Mouse (Mus musculus): ENCODE data around the gene Slc7a1. TPM values are rescaled to one million over a fixed set of nuclear protein-coding genes. Genes with fewer than 3 reads are reported as not detected.

Slc7a1 gene
- polyA plus RNA-seq, 1 experiment from 2014 or later, result 16.2 TPM

DNA sequence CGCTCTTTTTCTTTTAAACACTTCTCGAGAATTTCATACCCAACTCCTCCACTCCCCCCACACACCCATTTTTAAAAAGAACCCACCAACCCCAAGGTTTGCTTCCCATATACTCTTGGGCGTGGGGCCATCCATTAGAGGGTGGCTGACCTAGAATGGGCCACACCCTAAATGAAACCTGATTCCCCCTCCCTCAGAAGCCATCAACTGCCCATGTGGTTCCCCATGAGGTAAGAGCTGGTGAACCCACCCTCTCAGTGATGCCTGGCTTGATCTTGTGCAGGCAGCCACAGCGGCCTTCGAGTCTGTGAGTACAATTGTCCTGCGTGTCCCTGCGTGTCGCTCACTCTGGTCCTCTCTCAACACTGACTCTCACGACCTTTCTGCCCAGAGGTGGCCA is 33.2 kb downstream of the Slc7a1 start:
- H3K9ac ChIP-seq, result no peak overlapping the region
- H3K27me3 ChIP-seq (replicated peaks), result no peaks in the 10 kb centered on the region
- ATAC-seq (ENCODE audit: extremely low read depth, insufficient number of reproducible peaks, low FRiP score, low TSS enrichment), result no peak
- peaks cover 19% of the 10 kb centered on the region for H3K36me3 ChIP-seq
- 86% methylated on average over 9 of the region's 9 CpGs for WGBS
- no peak overlapping the region for H3K4me3 ChIP-seq
- no peak overlapping the region for H3K27ac ChIP-seq (replicated peaks)
- H3K9me3 ChIP-seq, result 0 out of 2 replicates have a peak, but pooled peaks cover 7% of the 10 kb centered on the region
- no peak overlapping the region for H3K4me2 ChIP-seq
- H3K4me1 ChIP-seq, result peaks cover 23% of the 10 kb centered on the region

GRCm38 (mm10) chr5:148363441-148364113 is 36.1 kb downstream of the Slc7a1 start:
- H3K4me2 ChIP-seq, result no peak overlapping the region
- no peak overlapping the region for H3K27ac ChIP-seq (replicated peaks)
- H3K4me3 ChIP-seq, result no peak overlapping the region
- 0 out of 2 replicates have a peak, but pooled peaks have one; percentile 17 for ATAC-seq (ENCODE audit: extremely low read depth, insufficient number of reproducible peaks, low FRiP score, low TSS enrichment)
- peaks cover 42% of the 10 kb centered on the region for H3K4me1 ChIP-seq
- no peak overlapping the region for H3K9ac ChIP-seq
- peaks cover 10% of the 10 kb centered on the region; the same call in 1 of the 2 replicates for H3K36me3 ChIP-seq
- WGBS, result 68% methylated on average over 22 of the region's 22 CpGs
- H3K9me3 ChIP-seq, result no peaks in the 10 kb centered on the region
- no peaks in the 10 kb centered on the region for H3K27me3 ChIP-seq (replicated peaks)

DNA sequence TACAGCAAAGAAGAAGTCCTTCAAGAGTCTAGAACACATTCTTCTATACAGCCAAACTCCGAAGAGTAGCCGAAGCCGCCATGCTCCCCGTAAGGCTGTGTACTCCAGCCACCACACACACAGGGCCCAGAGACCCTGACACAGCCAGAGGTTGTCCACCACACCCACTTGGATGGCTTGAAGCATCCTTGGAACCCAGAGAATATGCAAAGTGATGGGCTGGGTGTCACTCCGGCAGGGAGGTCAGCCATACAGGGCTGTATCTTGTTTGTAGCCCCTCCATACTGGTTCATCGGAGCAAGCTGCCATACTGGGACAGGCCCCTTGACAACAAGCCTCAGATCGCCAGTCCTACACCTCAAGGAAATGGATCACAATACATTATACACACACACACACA is 37.4 kb downstream of the Slc7a1 start:
- H3K4me1 ChIP-seq, result peaks cover 42% of the 10 kb centered on the region
- H3K36me3 ChIP-seq, result peaks cover 13% of the 10 kb centered on the region; the same call in 1 of the 2 replicates
- H3K4me3 ChIP-seq, result no peak overlapping the region
- no peaks in the 10 kb centered on the region for H3K27me3 ChIP-seq (replicated peaks)
- no peak overlapping the region for H3K9ac ChIP-seq
- H3K9me3 ChIP-seq, result no peaks in the 10 kb centered on the region
- 95% methylated on average over 7 of the region's 7 CpGs for WGBS
- peak overlapping the region; percentile 76 for H3K27ac ChIP-seq (replicated peaks)
- H3K4me2 ChIP-seq, result no peak overlapping the region
- no peak for ATAC-seq (ENCODE audit: extremely low read depth, insufficient number of reproducible peaks, low FRiP score, low TSS enrichment)

- Histone ChIP-seq H3K9ac (no peak overlapping the region), H3K9me3 (no peaks in the 10 kb centered on the region), H3K4me1 (peaks cover 42% of the 10 kb centered on the region), H3K36me3 (peaks cover 19% of the 10 kb centered on the region; the same call in 1 of the 2 replicates), H3K27ac (replicated peaks) (peak overlapping the region; percentile 76), H3K4me2 (peak overlapping the region; percentile 48), H3K27me3 (replicated peaks) (no peaks in the 10 kb centered on the region), H3K4me3 (no peak overlapping the region)
- WGBS, result 28% methylated on average over 3 of the region's 3 CpGs
- ATAC-seq (ENCODE audit: extremely low read depth, insufficient number of reproducible peaks, low FRiP score, low TSS enrichment), result no peak
Measured at GRCm38 (mm10) chr5:148361759-148362010, 38.0 kb downstream of the Slc7a1 start.

- H3K4me1 ChIP-seq, result peaks cover 43% of the 10 kb centered on the region
- H3K9me3 ChIP-seq, result no peaks in the 10 kb centered on the region
- H3K4me3 ChIP-seq, result no peak overlapping the region
- peak overlapping the region; percentile 76 for H3K27ac ChIP-seq (replicated peaks)
- H3K36me3 ChIP-seq, result peaks cover 19% of the 10 kb centered on the region; the same call in 1 of the 2 replicates
- ATAC-seq (ENCODE audit: extremely low read depth, insufficient number of reproducible peaks, low FRiP score, low TSS enrichment), result peak; percentile 53; the same call in 1 of the 2 replicates
- peak overlapping the region; percentile 40; the same call in 1 of the 2 replicates for H3K9ac ChIP-seq
- no peaks in the 10 kb centered on the region for H3K27me3 ChIP-seq (replicated peaks)
- peak overlapping the region; percentile 48 for H3K4me2 ChIP-seq
- 21% methylated on average over 16 of the region's 16 CpGs for WGBS
Measured at GRCm38 (mm10) chr5:148360922-148361758, 38.6 kb downstream of the Slc7a1 start.

- H3K9ac ChIP-seq, result no peak overlapping the region
Measured at GRCm38 (mm10) chr5:148359131-148359530, 40.6 kb downstream of the Slc7a1 start.

DNA sequence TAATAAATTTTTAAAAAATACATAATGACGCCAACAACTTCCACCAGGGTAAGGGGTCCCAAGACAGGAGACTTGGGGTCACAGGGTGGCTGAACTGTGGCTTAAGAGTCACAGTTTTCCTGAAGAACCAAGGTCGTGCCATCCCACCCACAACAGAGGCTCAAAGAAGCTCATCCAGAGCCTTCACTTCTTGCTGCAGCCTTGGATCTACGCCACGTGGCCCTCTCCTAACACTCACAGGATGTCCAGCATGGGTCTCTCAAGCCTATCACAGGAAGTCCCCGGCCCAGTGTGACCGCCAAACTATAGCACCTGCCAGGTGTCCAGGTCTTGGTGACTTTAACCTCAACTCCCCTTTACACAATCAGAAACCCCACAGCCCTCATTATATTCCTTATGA is 42.5 kb downstream of the Slc7a1 start:
- Histone ChIP-seq H3K4me2 (no peak overlapping the region), H3K27ac (replicated peaks) (no peak overlapping the region), H3K4me1 (peaks cover 53% of the 10 kb centered on the region), H3K36me3 (peaks cover 13% of the 10 kb centered on the region), H3K9ac (no peak overlapping the region), H3K4me3 (no peak overlapping the region), H3K27me3 (replicated peaks) (no peaks in the 10 kb centered on the region), H3K9me3 (no peaks in the 10 kb centered on the region)
- WGBS, result 90% methylated on average over 6 of the region's 6 CpGs
- no peak for ATAC-seq (ENCODE audit: extremely low read depth, insufficient number of reproducible peaks, low FRiP score, low TSS enrichment)

More at GRCm38 (mm10) chr5:148359131-148359530, 40.6 kb downstream of the Slc7a1 start:
- no peak overlapping the region for H3K4me2 ChIP-seq
- WGBS, result 88% methylated on average over 11 of the region's 11 CpGs
- H3K9me3 ChIP-seq, result no peaks in the 10 kb centered on the region
- no peak overlapping the region for H3K4me3 ChIP-seq
- no peak overlapping the region for H3K27ac ChIP-seq (replicated peaks)
- ATAC-seq (ENCODE audit: extremely low read depth, insufficient number of reproducible peaks, low FRiP score, low TSS enrichment), result no peak
- peaks cover 57% of the 10 kb centered on the region for H3K4me1 ChIP-seq
- no peaks in the 10 kb centered on the region for H3K27me3 ChIP-seq (replicated peaks)
- 0 out of 2 replicates have a peak, but pooled peaks cover 11% of the 10 kb centered on the region for H3K36me3 ChIP-seq

- Histone ChIP-seq H3K4me1 (peaks cover 39% of the 10 kb centered on the region), H3K4me2 (no peak overlapping the region), H3K36me3 (peaks cover 26% of the 10 kb centered on the region), H3K9me3 (no peaks in the 10 kb centered on the region), H3K4me3 (no peak overlapping the region), H3K27me3 (replicated peaks) (no peaks in the 10 kb centered on the region), H3K27ac (replicated peaks) (no peak overlapping the region), H3K9ac (no peak overlapping the region)
- WGBS, result 84% methylated on average over 3 of the region's 3 CpGs
- no peak for ATAC-seq (ENCODE audit: extremely low read depth, insufficient number of reproducible peaks, low FRiP score, low TSS enrichment)
Measured at GRCm38 (mm10) chr5:148355822-148356221, 43.9 kb downstream of the Slc7a1 start.

GRCm38 (mm10) chr5:148354536-148354935 is 45.2 kb downstream of the Slc7a1 start:
- no peaks in the 10 kb centered on the region for H3K27me3 ChIP-seq (replicated peaks)
- H3K4me1 ChIP-seq, result peaks cover 32% of the 10 kb centered on the region
- WGBS, result 40% methylated on average over 8 of the region's 8 CpGs
- peaks cover 31% of the 10 kb centered on the region for H3K36me3 ChIP-seq
- H3K4me3 ChIP-seq, result no peak overlapping the region
- peak overlapping the region; percentile 17; the same call in 1 of the 2 replicates for H3K9ac ChIP-seq
- no peaks in the 10 kb centered on the region for H3K9me3 ChIP-seq
- peak overlapping the region; percentile 11 for H3K4me2 ChIP-seq
- ATAC-seq (ENCODE audit: extremely low read depth, insufficient number of reproducible peaks, low FRiP score, low TSS enrichment), result no peak
- H3K27ac ChIP-seq (replicated peaks), result peak overlapping the region; percentile 82

DNA sequence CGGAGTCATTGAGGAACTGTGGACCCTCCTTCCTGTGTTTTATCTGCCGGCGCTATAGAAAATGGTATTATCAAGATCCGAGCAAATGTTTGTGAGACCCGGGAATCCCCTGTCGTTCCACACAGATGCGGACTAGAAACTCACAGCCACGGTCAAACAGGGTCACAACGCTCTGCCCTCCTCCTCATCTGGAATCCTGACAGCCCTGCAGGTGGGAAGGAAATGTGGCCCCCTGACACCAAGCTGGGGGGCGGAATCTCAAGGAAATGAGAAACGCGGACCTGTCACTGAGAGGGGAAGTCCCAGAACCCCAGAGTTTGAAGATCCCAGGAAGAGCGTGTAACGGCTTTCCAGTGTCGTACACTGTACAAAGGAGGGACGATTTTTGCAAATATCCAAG is 46.3 kb downstream of the Slc7a1 start:
- peaks cover 41% of the 10 kb centered on the region for H3K4me1 ChIP-seq
- peak overlapping the region; percentile 82; the same call in 1 of the 2 replicates for H3K27ac ChIP-seq (replicated peaks)
- H3K4me2 ChIP-seq, result no peak overlapping the region
- H3K27me3 ChIP-seq (replicated peaks), result no peaks in the 10 kb centered on the region
- peaks cover 28% of the 10 kb centered on the region for H3K36me3 ChIP-seq
- no peaks in the 10 kb centered on the region for H3K9me3 ChIP-seq
- 66% methylated on average over 16 of the region's 16 CpGs for WGBS
- ATAC-seq (ENCODE audit: extremely low read depth, insufficient number of reproducible peaks, low FRiP score, low TSS enrichment), result no peak
- no peak overlapping the region for H3K4me3 ChIP-seq
- H3K9ac ChIP-seq, result no peak overlapping the region

DNA sequence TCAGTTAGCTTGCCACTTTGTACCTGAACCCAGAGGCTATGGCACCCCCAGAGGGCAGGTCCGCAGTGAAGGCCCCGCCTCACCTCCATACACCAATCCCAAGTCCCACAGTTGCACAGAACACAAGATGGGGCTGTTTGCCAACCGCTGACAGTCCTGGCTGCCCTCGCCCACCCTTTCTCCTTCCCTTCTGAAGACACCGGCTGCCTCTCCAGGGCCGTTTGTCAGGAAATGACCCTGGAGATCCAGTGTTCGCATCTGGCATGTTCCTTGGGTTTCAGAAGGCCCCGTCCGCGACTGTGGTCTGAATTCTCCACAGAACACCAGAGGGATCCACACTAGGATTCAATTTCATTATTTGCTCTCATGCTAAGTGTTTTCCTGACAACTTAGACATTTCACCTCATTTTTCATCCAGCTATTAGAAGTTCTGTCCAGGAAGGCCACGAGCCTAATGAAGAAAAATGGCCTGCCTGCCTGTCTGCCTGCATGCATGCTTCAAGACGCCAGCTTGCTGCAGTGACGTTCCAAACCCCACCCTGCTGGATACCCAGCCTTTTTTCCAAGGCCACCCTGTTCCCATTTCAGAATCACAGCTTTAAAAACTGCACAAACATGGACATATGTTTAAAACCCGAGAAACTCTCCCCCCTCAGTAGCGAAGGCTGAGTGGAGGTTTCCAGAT is 50.2 kb downstream of the Slc7a1 start:
- Histone ChIP-seq H3K27me3 (replicated peaks) (no peaks in the 10 kb centered on the region), H3K4me3 (no peak overlapping the region), H3K27ac (replicated peaks) (no peak overlapping the region), H3K4me2 (no peak overlapping the region), H3K9ac (no peak overlapping the region; the same call in 1 of the 2 replicates), H3K9me3 (no peaks in the 10 kb centered on the region), H3K36me3 (peaks cover 48% of the 10 kb centered on the region), H3K4me1 (peaks cover 52% of the 10 kb centered on the region)
- ATAC-seq (ENCODE audit: extremely low read depth, insufficient number of reproducible peaks, low FRiP score, low TSS enrichment), result no peak
- 68% methylated on average over 15 of the region's 15 CpGs for WGBS

All from heart, embryonic 13.5 days (tissue).